Mouse (Mus musculus): Measurements from ENCODE around the gene Lyz1.
"Not testable (repeated sequence)": the region's sequence is repeated elsewhere in the genome, so short reads cannot be mapped to it uniquely, and the experiment has no call there.

The Lyz1 gene

GRCm38 (mm10) chr10:117286366-117286970 is 6.2 kb downstream of the Lyz1 start:
- no peak for DNase-seq

- not testable (repeated sequence) for DNase-seq
These were observed 7.1 kb downstream of the Lyz1 start for GRCm38 (mm10) chr10:117285584-117285983.

GRCm38 (mm10) chr10:117284578-117285520 is 7.8 kb downstream of the Lyz1 start:
- no peak for DNase-seq

GRCm38 (mm10) chr10:117283871-117284577 is 8.6 kb downstream of the Lyz1 start:
- no peak for DNase-seq

- DNase-seq: not testable (repeated sequence)
These were observed 9.5 kb downstream of the Lyz1 start for GRCm38 (mm10) chr10:117283196-117283595.

GRCm38 (mm10) chr10:117282551-117282950 is 10.1 kb downstream of the Lyz1 start:
- no peak for DNase-seq

- DNase-seq: peak; percentile 16
These were observed 10.6 kb downstream of the Lyz1 start, which contains the start of gene Lyz2 for GRCm38 (mm10) chr10:117282049-117282448. Gene Lyz2 (minus strand): TSS chr10:117282321.

- no peak for DNase-seq
These were observed 11.2 kb downstream of the Lyz1 start for GRCm38 (mm10) chr10:117281381-117281920.

- peak; percentile 23 for DNase-seq
These were observed 12.7 kb downstream of the Lyz1 start for GRCm38 (mm10) chr10:117280000-117280399.

- DNase-seq: not testable (repeated sequence)
These were observed 14.2 kb downstream of the Lyz1 start for GRCm38 (mm10) chr10:117278510-117278909.

- not testable (repeated sequence) for DNase-seq
These were observed 14.9 kb downstream of the Lyz1 start for GRCm38 (mm10) chr10:117277779-117278178.

- no peak for DNase-seq
These were observed 16.8 kb downstream of the Lyz1 start for GRCm38 (mm10) chr10:117275681-117276369.

- not testable (repeated sequence) for DNase-seq
These were observed 18.0 kb downstream of the Lyz1 start for GRCm38 (mm10) chr10:117274645-117275044.

- no peak for DNase-seq
These were observed 20.6 kb downstream of the Lyz1 start for GRCm38 (mm10) chr10:117272023-117272422.

- no peak for DNase-seq
These were observed 32.8 kb downstream of the Lyz1 start for GRCm38 (mm10) chr10:117259870-117260269.

GRCm38 (mm10) chr10:117238603-117239002 is 54.1 kb downstream of the Lyz1 start, which contains the start of gene 9530003J23Rik:
Gene 9530003J23Rik (minus strand): TSS chr10:117238703.
- no peak for DNase-seq
